Mouse (Mus musculus) brain, embryonic 18.5 days (tissue): ENCODE results near the gene Rnase2b.
"Not testable (repeated sequence)": the region's sequence is repeated elsewhere in the genome, so short reads cannot be mapped to it uniquely, and the experiment has no call there.

Source experiments
- DNase-seq: peaks from one replicate; pipeline ENCODE4 v3.0.0-alpha.2; 2012; ENCODE audit warnings: low read depth, low spot score

Rnase2b gene

DNA sequence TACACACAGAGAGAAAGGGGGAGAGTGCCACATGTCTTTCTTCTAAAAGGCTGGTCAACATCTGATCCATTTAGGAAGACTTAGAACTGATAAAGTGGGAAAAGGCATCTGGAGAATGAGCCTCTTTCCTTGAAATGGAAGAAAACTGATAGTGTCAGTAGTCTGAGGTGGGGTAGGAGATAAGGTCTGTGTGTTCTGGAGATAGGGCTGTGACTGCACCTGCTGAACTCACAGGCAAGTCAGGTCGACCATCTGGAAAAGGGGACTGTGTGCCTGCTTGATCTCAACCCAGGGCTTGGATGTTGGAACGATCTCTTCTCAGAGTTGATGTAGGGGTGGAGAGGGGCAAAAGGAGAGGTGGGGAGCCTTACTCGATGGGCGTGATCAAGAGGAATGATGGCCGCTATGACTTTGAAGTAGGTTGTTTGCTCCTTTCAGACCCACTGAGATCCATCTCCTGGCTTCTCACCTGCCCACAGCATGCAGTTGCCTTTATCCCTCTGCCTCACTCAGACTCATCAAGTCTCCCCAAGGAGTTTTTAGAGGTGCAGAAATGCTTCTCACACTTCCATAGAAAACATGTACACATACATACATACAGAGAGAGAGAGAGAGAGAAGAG lies 9.7 kb upstream of the Rnase2b start:
- DNase-seq: no peak

- DNase-seq: no peak
Observed at GRCm38 (mm10) chr14:51156056-51156735, 5.9 kb upstream of the Rnase2b start.

DNA sequence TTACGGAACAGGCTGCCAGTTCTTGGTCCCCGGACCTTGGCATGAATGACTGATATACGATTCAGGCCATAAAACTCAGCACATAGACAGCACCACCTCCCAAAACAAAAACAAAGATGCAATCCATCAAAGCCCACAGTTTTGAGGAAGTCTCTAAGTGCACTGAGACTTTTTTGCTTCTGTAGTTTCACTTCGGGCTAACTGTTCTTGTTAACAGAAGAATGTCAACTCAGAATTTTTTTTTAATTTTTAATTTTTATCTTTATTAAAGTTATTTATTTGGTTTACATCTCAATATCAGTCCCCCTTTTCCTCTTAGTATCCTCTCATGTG lies 5.4 kb upstream of the Rnase2b start:
- no peak for DNase-seq

DNA sequence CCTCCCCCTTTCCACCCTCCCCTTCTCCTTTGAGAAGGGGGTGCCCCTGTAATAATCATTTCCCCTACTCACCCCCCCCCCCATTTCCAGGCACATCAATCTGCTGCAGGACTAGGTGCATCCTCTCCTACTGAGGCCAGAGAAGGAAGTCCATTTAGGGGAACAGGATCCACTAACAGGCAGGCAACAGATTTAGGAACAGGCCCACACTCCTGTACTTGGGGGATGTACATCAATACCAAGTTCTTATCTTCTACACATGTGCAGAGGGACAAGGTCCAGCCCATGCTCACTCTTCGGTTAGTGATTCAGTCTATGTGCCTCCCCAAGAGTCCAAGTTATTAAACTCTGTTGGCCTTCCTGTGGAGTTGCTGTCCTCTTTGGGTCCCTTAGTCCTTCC lies 5.0 kb upstream of the Rnase2b start:
- no peak for DNase-seq

DNA sequence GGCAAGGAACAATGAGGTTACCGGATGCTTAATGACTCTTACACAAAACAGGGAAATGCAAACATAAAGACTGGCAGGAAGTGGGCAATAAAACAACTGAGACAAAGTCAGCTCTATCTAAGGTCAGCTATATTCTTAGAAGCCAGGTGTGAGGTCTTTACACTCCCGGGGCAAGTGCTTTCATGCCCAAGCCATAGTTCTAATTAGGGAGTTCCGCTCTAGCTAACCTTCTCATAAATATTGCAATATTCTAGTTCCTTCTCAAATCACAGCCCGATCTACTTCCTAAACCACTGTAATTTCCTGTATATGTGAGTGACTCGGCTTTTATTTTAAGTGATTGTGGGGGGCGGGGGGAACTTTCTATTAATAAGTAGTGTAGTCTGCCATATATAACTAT lies 1.3 kb downstream of the Rnase2b start:
- not testable (repeated sequence) for DNase-seq

GRCm38 (mm10) chr14:51165435-51165834 lies 3.4 kb downstream of the Rnase2b start:
- DNase-seq: no peak

DNA sequence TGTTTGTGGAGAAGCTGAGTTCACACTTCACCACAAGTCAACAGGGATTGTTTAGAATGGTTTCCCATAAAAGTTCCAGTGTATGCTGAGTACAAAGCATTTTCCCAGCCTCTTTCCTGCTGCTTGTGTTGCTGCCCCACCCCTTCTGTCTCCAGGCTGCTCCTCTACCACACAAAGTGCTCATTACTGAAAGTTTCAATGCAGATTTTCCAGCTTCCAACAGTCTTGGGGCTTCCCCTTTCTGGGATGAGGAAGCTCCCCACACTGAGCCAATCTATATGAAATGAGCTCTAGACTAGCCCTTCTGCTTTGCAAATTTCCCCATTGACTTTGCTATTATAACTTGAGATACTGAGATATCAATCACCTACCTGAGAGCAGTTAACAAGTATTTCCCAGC lies 4.0 kb downstream of the Rnase2b start:
- no peak for DNase-seq

GRCm38 (mm10) chr14:51172095-51172865 lies 10.2 kb downstream of the Rnase2b start:
- not testable (repeated sequence) for DNase-seq

DNA sequence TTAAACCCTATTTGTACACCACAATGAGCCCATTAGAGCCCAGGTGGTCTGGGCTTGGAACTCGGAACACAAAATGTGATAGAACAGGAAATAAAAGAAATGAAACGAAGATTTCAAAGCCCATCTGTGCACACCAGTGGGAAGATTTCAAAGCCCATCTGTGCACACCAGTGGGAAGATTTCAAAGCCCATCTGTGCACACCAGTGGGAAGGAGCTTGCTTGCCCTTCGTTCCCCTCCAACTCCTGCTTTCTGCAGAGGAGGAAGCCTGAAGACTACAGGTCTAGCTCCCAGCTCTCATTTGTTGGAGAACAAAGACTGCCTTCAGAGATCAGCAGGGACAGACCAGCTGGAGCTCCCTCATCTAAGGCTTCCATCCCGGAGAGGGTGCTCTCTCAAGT lies 10.9 kb downstream of the Rnase2b start:
- DNase-seq: not testable (repeated sequence)

- DNase-seq: no peak
Observed at GRCm38 (mm10) chr14:51173843-51174242, 11.8 kb downstream of the Rnase2b start.

DNA sequence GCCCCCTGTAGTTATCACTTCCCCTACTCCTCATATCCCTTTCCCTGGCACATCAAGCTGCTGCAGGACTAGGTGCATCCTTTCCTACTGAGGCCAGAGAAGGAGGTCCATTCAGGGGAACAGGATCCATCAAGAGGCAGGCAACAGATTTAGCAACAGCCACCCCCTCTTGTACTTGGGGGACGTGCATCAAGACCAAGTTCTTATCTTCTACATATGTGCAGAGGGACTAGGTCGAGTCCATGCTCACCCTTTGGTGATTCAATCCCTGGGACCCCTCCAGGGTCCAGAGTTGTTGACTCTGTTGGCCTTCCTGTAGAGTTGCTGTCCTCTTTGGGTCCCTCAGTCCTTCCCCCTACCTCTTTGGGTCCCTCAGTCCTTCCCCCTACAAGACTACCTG lies 19.0 kb downstream of the Rnase2b start:
- DNase-seq: not testable (repeated sequence)

DNA sequence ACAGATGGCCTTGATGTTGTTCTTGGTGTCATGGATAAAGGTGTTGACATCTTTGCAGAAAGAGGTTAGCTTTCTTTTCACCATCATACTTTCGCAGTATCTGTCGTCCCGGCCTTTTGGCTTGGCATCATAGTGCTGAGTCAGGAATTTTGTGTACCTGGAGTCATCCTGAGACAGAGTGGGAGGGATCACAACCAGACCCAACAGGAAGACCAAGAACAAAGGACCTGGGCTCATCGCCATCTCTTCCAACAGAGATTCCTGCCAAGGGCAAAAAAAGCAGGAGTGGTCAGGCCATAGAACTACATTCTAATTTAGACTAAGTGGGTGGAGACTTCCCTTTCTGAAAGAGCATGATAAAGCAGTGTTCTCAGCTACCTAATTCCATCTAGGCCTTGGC lies 33.6 kb downstream of the Rnase2b start:
- no peak for DNase-seq

GRCm38 (mm10) chr14:51199098-51200023 lies 37.3 kb downstream of the Rnase2b start, which contains the start of gene Ang2:
Gene Ang2 (minus strand): TSS chr14:51199148.
- no peak for DNase-seq

- peak; percentile 3 for DNase-seq
Observed at GRCm38 (mm10) chr14:51200054-51200453, 38.0 kb downstream of the Rnase2b start.

DNA sequence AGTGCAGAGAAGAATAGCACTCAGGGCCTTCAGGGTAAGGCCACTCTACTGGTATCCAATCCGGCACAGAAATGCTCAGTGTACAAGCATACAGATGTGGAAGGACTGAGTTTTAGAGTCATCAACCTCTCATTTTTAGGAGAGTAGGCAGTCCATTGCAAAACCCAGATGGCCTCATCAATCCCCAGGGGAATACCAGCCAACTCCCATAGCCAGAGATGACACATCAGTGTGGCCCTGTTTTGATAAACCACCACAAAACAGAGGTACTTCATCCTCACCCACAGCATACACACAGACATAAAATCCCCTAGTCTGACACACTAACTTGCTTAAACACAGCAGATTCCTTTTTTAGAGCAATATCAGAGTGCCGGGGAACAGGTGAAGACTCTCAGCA lies 38.4 kb downstream of the Rnase2b start:
- DNase-seq: no peak

DNA sequence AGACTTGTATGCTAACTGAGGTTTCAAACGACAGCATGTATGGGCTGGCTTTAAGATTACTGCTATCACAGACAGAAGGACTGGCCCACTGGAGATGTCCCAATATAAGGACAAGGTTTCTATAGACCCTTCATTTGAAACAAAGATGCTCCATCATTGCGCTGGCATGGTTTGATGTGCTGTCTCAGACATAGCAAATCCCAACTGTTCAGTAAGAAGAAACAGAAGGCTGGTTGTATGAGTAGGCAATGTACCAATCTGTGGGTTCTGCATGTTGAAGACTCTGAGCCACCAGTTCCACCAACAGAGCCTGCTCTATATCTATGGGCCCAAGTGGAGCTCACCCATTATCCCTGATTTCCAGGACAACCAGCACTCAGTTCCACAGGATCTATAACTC lies 41.1 kb downstream of the Rnase2b start, which contains the start of gene Ear14:
Ear14 (plus strand) TSS at position 277 of the 400 bp plus-strand sequence.
- DNase-seq: no peak
